Mouse (Mus musculus) inflammation-experienced regulatory T-cells, adult 6 months (primary cell): ENCODE results near the gene Gm26661. TPM values are rescaled to one million over a fixed set of nuclear protein-coding genes. Genes with fewer than 3 reads are reported as not detected.

Source experiments
- ATAC-seq: one replicate; pipeline ENCODE4 v1.8.0; 2017
- polyA plus RNA-seq, 3 experiments: library from polyadenylated mRNA; unstranded; fragments of 100-300 nt; shearing (Covaris generic); gene quantifications; one replicate each; pipeline ENCODE4 v1.2.1; 2017

Gm26661 gene
- polyA plus RNA-seq, 3 experiments from 2014 or later, result not detected

GRCm38 (mm10) chr14:7821341-7821740 lies 30.0 kb downstream of the Gm26661 start:
- no peak for ATAC-seq

GRCm38 (mm10) chr14:7822693-7823092 lies 31.3 kb downstream of the Gm26661 start:
- ATAC-seq, result no peak

GRCm38 (mm10) chr14:7824651-7825268 lies 33.4 kb downstream of the Gm26661 start:
- no peak for ATAC-seq

GRCm38 (mm10) chr14:7826151-7826937 lies 35.0 kb downstream of the Gm26661 start:
- ATAC-seq, result no peak

GRCm38 (mm10) chr14:7829181-7829580 lies 37.8 kb downstream of the Gm26661 start:
- ATAC-seq, result no peak

DNA sequence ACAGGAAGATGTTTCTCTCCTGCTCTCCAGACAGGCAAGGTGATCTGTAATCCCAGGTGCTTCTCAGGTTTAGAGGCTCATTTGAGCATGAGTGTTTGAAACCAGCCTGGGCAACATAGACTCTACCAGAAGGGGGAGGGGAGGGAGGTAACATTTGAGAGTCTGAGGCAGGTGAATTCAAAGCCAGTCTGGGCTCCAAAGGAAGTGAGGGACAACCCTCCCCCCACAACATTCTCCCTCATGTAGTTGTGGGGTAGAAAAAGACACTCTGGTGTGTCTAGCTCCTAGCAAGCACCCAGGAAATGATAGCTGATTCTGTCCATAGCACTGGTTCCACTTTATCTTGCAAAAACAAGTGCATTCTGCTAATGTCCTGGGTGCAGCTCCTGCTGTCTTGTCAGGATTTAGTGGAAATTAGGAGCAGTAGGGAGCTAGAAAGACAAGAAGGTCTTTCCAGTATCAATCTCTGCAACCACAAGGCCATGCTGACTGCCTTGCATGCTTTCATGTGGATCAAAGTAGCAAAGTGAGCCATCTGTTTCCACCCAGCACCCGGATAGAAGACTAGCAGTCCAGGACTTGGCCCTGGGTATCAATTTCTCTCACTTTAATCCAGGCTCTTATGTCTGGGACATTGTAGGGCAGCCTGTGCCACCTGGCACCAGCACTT lies 40.5 kb downstream of the Gm26661 start:
- ATAC-seq, result peak; percentile 32

DNA sequence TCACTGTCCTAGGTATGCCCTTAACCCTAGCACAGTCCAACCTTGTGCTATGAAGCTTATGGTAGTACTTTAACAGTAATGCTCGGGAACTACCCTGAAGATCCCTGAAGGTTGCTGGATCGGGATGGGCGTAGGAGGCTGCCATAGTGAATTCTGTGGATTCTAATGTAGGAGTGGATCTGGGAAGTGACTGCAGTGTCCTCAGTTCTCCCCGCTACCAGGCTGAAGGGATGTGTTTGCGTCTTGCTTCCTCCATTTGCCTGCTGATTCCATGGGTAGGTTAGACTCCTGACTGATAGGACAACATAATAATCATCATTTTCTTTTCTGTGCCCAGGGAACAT lies 41.0 kb downstream of the Gm26661 start:
- ATAC-seq, result no peak

DNA sequence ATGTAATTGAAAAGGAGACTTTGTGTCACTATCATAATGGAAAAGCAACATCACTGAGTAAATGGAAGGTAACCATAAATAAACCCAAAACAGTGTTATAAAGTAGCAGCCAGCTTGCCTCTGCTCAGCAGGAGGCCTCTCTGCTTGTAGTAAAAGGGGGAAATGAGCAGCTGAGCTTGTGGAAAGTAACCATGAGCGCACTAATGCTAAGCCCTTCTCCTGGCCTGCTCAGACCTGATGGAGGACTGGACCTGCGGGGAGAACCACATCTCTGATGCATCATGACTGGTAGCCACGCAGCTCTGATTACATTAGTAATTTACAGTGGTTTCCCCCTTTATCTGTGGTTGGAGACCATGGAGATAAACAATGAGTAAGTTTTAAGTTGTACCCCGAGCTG lies 42.1 kb downstream of the Gm26661 start:
- ATAC-seq, result no peak

DNA sequence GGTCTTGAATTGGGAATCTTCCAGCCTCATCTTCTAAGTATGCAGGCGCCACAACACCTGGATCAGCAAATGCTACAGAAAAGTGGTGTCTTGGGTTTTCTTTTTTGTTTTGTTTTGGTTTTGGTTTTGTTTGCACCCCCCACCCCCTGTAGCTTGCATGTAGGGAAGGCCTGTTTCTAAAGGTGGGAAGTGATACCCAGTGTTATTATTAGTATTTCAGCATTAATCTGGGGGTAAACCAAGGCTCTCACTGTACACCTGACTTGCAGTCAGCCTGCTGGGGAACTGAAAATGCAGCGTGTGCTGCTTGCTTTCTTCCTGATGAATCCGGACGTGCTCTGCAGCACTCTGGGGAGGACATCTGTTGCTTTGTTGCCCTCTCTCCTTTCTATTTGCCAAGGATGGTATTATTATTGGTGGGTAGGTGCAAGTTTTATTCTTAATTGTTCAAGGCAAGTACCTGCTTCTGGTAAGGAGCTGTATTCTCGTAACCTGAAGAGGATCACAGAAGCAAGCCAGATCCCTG lies 47.2 kb downstream of the Gm26661 start:
- no peak for ATAC-seq

GRCm38 (mm10) chr14:7839950-7840514 lies 48.6 kb downstream of the Gm26661 start:
- no peak for ATAC-seq

Other genes starting within 250 kb of the Gm26661 start
- gene Gm3558, start 223.0 kb upstream of the Gm26661 start, polyA plus RNA-seq, result 1 to 10 TPM; 1.6 to 9.1 (median 2.8) TPM
- under 1 TPM in 1 of 3 experiments, not detected in 2; 0.85 TPM for gene Gm10338, start 196.0 kb upstream of the Gm26661 start, polyA plus RNA-seq
- gene Gm10128, start 147.6 kb upstream of the Gm26661 start, polyA plus RNA-seq, result not detected
- gene Flnb, start 26.4 kb downstream of the Gm26661 start, polyA plus RNA-seq, result 10 to 100 TPM in 1 of 3 experiments, 1 to 10 TPM in 2; 5.4 to 11.4 (median 6.1) TPM
- not detected for gene Gm45521, start 165.7 kb downstream of the Gm26661 start, polyA plus RNA-seq
- gene Dnase1l3, start 203.0 kb downstream of the Gm26661 start, polyA plus RNA-seq, result 10 to 100 TPM in 1 of 3 experiments, 1 to 10 TPM in 2; 3.2 to 23.9 (median 7.7) TPM
- 10 to 100 TPM; 22.1 to 32.7 (median 24.1) TPM for gene Abhd6, start 211.3 kb downstream of the Gm26661 start, polyA plus RNA-seq